Mouse (Mus musculus) neural tube, embryonic 14.5 days (tissue): ENCODE measurements at regions not wholly inside any gene's neighbourhood (a gene's known extent, or its start where the extent isn't known, plus 50 kb on each side); places are given as distances from the start of the nearest gene placed in this dataset.

ENCODE experiments used
- ATAC-seq: fragments of 200-750 bp; cut with Nextera tagmentation; 2 replicates; pipeline ENCODE4 v1.8.0; 2017; ENCODE audit warnings: low read depth, mild to moderate bottlenecking, moderate TSS enrichment, moderate library complexity
- H3K27ac ChIP-seq: fragments of 300-500 bp; sonication (generic); 2 replicates; pipeline ENCODE4 v1.5.1; 2014; ENCODE audit warnings: low read depth, mild to moderate bottlenecking, control low read depth, low read length, moderate library complexity, mixed read lengths
- H3K27me3 ChIP-seq: fragments of 300-500 bp; sonication (generic); 2 replicates; pipeline ENCODE4 v1.6.1; 2014; ENCODE audit warnings: low read length; ENCODE audit not compliant: control insufficient read depth, insufficient read depth
- H3K36me3 ChIP-seq: fragments of 300-500 bp; sonication (generic); 2 replicates; pipeline ENCODE4 v1.6.1; 2014; ENCODE audit warnings: low read length, mixed read lengths; ENCODE audit not compliant: control insufficient read depth, insufficient read depth
- H3K4me1 ChIP-seq: fragments of 300-500 bp; sonication (generic); 2 replicates; pipeline ENCODE4 v1.6.1; 2014; ENCODE audit warnings: low read length; ENCODE audit not compliant: control insufficient read depth, insufficient read depth
- H3K4me2 ChIP-seq: fragments of 300-500 bp; sonication (generic); 2 replicates; pipeline ENCODE4 v1.6.1; 2014; ENCODE audit warnings: mild to moderate bottlenecking, low read depth, low read length, control low read depth
- H3K4me3 ChIP-seq: fragments of 300-500 bp; sonication (generic); 2 replicates; pipeline ENCODE4 v1.5.1; 2014; ENCODE audit warnings: low read depth, low read length, control low read depth, mixed read lengths
- H3K9ac ChIP-seq: fragments of 300-500 bp; sonication (generic); replicated peaks from 2 replicates; pipeline ENCODE4 v1.6.1; 2014; ENCODE audit warnings: low read depth, mild to moderate bottlenecking, control low read depth, low read length, mixed read lengths
- H3K9me3 ChIP-seq: fragments of 300-500 bp; sonication (generic); 2 replicates; pipeline ENCODE4 v1.6.1; 2016; ENCODE audit warnings: low read length; ENCODE audit not compliant: control insufficient read depth
- WGBS: fragments of 180-500 bp; shearing (Covaris S2); extraction: QIAGEN DNeasy Blood & Tissue Kit; methylation state at CpG from one replicate; pipeline ENCODE4 v1.1.7; 2014; 5-methylcytosine and 5-hydroxymethylcytosine counted together

GRCm38 (mm10) chr8:42183288-42183878, 766.5 kb upstream of the Frg1 start:
- no peaks in the 10 kb centered on the region for H3K9me3 ChIP-seq
- no peaks in the 10 kb centered on the region for H3K36me3 ChIP-seq
- no peak overlapping the region for H3K4me2 ChIP-seq
- no peaks in the 10 kb centered on the region for H3K4me1 ChIP-seq
- WGBS, result 87% methylated on average over 4 of the region's 4 CpGs
- no peaks in the 10 kb centered on the region for H3K27me3 ChIP-seq
- H3K4me3 ChIP-seq, result no peak overlapping the region
- ATAC-seq, result no peak
- no peak overlapping the region for H3K9ac ChIP-seq
- no peak overlapping the region for H3K27ac ChIP-seq

- Histone ChIP-seq H3K36me3 (no peaks in the 10 kb centered on the region), H3K4me3 (no peak overlapping the region), H3K27me3 (no peaks in the 10 kb centered on the region), H3K9ac (no peak overlapping the region), H3K4me1 (no peaks in the 10 kb centered on the region), H3K4me2 (no peak overlapping the region), H3K27ac (no peak overlapping the region), H3K9me3 (no peaks in the 10 kb centered on the region)
- no peak for ATAC-seq
- 94% methylated on average over 2 of the region's 2 CpGs for WGBS
Measured at GRCm38 (mm10) chr8:42162441-42162840, 745.6 kb upstream of the Frg1 start.

- no peak for ATAC-seq
- no peak overlapping the region for H3K27ac ChIP-seq
- no peaks in the 10 kb centered on the region for H3K4me1 ChIP-seq
- H3K9ac ChIP-seq, result no peak overlapping the region
- 83% methylated on average over 4 of the region's 4 CpGs for WGBS
- H3K27me3 ChIP-seq, result no peaks in the 10 kb centered on the region
- H3K9me3 ChIP-seq, result no peaks in the 10 kb centered on the region
- no peak overlapping the region for H3K4me3 ChIP-seq
- no peak overlapping the region for H3K4me2 ChIP-seq
- H3K36me3 ChIP-seq, result no peaks in the 10 kb centered on the region
Measured at GRCm38 (mm10) chr8:42157006-42157405, 740.1 kb upstream of the Frg1 start.

- H3K9ac ChIP-seq, result no peak overlapping the region
- H3K27me3 ChIP-seq, result no peaks in the 10 kb centered on the region
- no peak overlapping the region for H3K4me3 ChIP-seq
- 54% methylated on average over 1 of the region's 1 CpGs for WGBS
- no peak overlapping the region for H3K27ac ChIP-seq
- H3K36me3 ChIP-seq, result no peaks in the 10 kb centered on the region
- H3K4me1 ChIP-seq, result no peaks in the 10 kb centered on the region
- no peak for ATAC-seq
- H3K4me2 ChIP-seq, result no peak overlapping the region
- H3K9me3 ChIP-seq, result no peaks in the 10 kb centered on the region
Measured at GRCm38 (mm10) chr8:42156588-42156987, 739.7 kb upstream of the Frg1 start.

DNA sequence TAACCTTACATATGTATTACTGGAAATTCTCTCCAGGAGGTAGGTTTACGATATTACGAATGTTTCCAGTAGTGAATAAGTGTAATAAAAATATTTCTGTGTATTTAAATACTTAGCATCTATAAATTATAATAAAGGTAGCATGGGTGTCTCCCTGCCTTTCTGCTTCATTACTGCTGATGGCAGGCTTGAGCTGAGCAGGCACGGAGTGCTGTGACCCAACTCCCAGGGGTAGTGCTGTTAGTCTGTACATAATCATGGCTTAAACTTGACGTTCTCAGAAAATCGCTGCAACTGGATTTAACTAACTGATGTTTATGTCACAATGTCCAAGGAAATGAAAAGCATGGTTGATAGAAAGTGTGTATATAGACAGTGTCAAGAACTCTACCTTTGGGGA, 727.8 kb upstream of the Frg1 start:
- WGBS, result 77% methylated on average over 5 of the region's 5 CpGs
- Histone ChIP-seq H3K36me3 (no peaks in the 10 kb centered on the region), H3K4me1 (no peaks in the 10 kb centered on the region), H3K27ac (no peak overlapping the region), H3K27me3 (no peaks in the 10 kb centered on the region), H3K9me3 (no peaks in the 10 kb centered on the region), H3K4me3 (no peak overlapping the region), H3K9ac (no peak overlapping the region), H3K4me2 (no peak overlapping the region)
- no peak for ATAC-seq

- 38% methylated on average over 8 of the region's 8 CpGs for WGBS
- H3K4me1 ChIP-seq, result no peaks in the 10 kb centered on the region
- ATAC-seq, result no peak
Measured at GRCm38 (mm10) chr8:42144220-42144619, 727.3 kb upstream of the Frg1 start.

DNA sequence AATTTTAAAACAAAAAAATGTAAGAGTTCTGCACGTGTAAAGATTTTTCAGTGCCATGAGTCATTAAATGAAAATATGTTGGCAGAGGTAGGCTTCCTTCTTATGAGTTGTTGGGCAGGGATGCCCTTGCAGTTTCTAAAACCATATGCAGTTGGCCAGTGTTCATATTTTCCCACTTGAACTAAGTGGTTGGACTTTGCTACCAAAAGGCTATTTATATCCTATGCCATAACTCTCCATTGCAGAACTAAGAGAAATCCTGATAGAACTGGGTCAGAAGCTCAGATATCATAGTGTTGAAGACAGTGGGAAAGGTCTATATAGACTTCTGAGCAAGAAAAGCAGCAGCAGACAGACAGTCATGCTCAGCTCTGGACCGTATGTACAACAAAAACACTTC, 690.7 kb upstream of the Frg1 start:
- H3K36me3 ChIP-seq, result no peaks in the 10 kb centered on the region
- no peak for ATAC-seq
- H3K9ac ChIP-seq, result no peak overlapping the region
- H3K9me3 ChIP-seq, result no peaks in the 10 kb centered on the region
- H3K4me3 ChIP-seq, result no peak overlapping the region
- no peaks in the 10 kb centered on the region for H3K27me3 ChIP-seq
- H3K4me1 ChIP-seq, result no peaks in the 10 kb centered on the region
- WGBS, result 86% methylated on average over 2 of the region's 2 CpGs
- no peak overlapping the region for H3K27ac ChIP-seq
- H3K4me2 ChIP-seq, result no peak overlapping the region

More at GRCm38 (mm10) chr8:42144220-42144619, 727.3 kb upstream of the Frg1 start:
- Histone ChIP-seq H3K36me3 (no peaks in the 10 kb centered on the region), H3K27me3 (no peaks in the 10 kb centered on the region), H3K4me3 (no peak overlapping the region), H3K9ac (no peak overlapping the region), H3K4me2 (no peak overlapping the region), H3K9me3 (no peaks in the 10 kb centered on the region), H3K27ac (no peak overlapping the region)

GRCm38 (mm10) chr8:42069314-42069713, 652.4 kb upstream of the Frg1 start:
- no peak overlapping the region for H3K27ac ChIP-seq
- no peaks in the 10 kb centered on the region for H3K36me3 ChIP-seq
- 86% methylated on average over 1 of the region's 1 CpGs for WGBS
- no peak for ATAC-seq
- H3K9me3 ChIP-seq, result no peaks in the 10 kb centered on the region
- H3K27me3 ChIP-seq, result no peaks in the 10 kb centered on the region
- H3K4me3 ChIP-seq, result no peak overlapping the region
- H3K4me1 ChIP-seq, result no peaks in the 10 kb centered on the region
- H3K9ac ChIP-seq, result no peak overlapping the region
- no peak overlapping the region for H3K4me2 ChIP-seq

GRCm38 (mm10) chr8:42043526-42043925, 626.7 kb upstream of the Frg1 start:
- WGBS, result 67% methylated on average over 5 of the region's 5 CpGs
- Histone ChIP-seq H3K9me3 (no peaks in the 10 kb centered on the region), H3K27ac (no peak overlapping the region), H3K4me1 (no peaks in the 10 kb centered on the region), H3K36me3 (no peaks in the 10 kb centered on the region), H3K27me3 (no peaks in the 10 kb centered on the region), H3K4me2 (no peak overlapping the region), H3K4me3 (no peak overlapping the region), H3K9ac (no peak overlapping the region)
- no peak for ATAC-seq
